Mouse (Mus musculus) liver, embryonic 13.5 days (tissue): ENCODE results near the gene Vmn2r8. TPM values are rescaled to one million over a fixed set of nuclear protein-coding genes. Genes with fewer than 3 reads are reported as not detected.
A peak's percentile ranks its signal among the peaks of the same experiment; 100 is the strongest.

Source experiments
- ATAC-seq: fragments of 200-750 bp; cut with Nextera tagmentation; 2 replicates; pipeline ENCODE4 v1.8.0; 2017; ENCODE audit warnings: low read depth, mild to moderate bottlenecking, moderate number of reproducible peaks, moderate library complexity
- DNase-seq: peaks from one replicate; pipeline ENCODE4 v3.0.0; 2022
- H3K27ac ChIP-seq: fragments of 300-500 bp; sonication (generic); 2 replicates; pipeline ENCODE4 v1.5.1; 2015; ENCODE audit warnings: moderate library complexity, mild to moderate bottlenecking, inconsistent platforms
- H3K27me3 ChIP-seq: fragments of 300-500 bp; sonication (generic); 2 replicates; pipeline ENCODE4 v1.6.1; 2015; ENCODE audit warnings: mild to moderate bottlenecking, inconsistent platforms
- H3K36me3 ChIP-seq: fragments of 300-500 bp; sonication (generic); 2 replicates; pipeline ENCODE4 v1.6.1; 2015; ENCODE audit warnings: mild to moderate bottlenecking, inconsistent platforms
- H3K4me1 ChIP-seq: fragments of 300-500 bp; sonication (generic); replicated peaks from 2 replicates; pipeline ENCODE4 v1.6.1; 2015; ENCODE audit warnings: inconsistent platforms
- H3K4me2 ChIP-seq: fragments of 300-500 bp; sonication (generic); 2 replicates; pipeline ENCODE4 v1.6.1; 2015; ENCODE audit warnings: inconsistent platforms, mild to moderate bottlenecking, moderate library complexity
- H3K4me3 ChIP-seq: fragments of 300-500 bp; sonication (generic); replicated peaks from 2 replicates; pipeline ENCODE4 v1.5.1; 2015; ENCODE audit warnings: mild to moderate bottlenecking, inconsistent platforms
- H3K9ac ChIP-seq: fragments of 300-500 bp; sonication (generic); 2 replicates; pipeline ENCODE4 v1.6.1; 2015; ENCODE audit warnings: mild to moderate bottlenecking, inconsistent platforms
- H3K9me3 ChIP-seq: fragments of 300-500 bp; sonication (generic); replicated peaks from 2 replicates; pipeline ENCODE4 v1.6.1; 2016; ENCODE audit warnings: inconsistent platforms
- WGBS: fragments of 180-500 bp; shearing (Covaris S2); methylation state at CpG from one replicate; pipeline ENCODE4 v1.1.7; 2015; ENCODE audit not compliant: insufficient replicate concordance; 5-methylcytosine and 5-hydroxymethylcytosine counted together
- polyA plus RNA-seq: library from polyadenylated mRNA; unstranded; fragments of >200 nt; fragmentation: Nextera tagmentation; extraction: Ambion mirVana; gene quantifications from 2 replicates; pipeline ENCODE4 v1.2.1, GENCODE M21; 2015

Gene Vmn2r8
- polyA plus RNA-seq, 1 experiment from 2014 or later = not detected

DNA sequence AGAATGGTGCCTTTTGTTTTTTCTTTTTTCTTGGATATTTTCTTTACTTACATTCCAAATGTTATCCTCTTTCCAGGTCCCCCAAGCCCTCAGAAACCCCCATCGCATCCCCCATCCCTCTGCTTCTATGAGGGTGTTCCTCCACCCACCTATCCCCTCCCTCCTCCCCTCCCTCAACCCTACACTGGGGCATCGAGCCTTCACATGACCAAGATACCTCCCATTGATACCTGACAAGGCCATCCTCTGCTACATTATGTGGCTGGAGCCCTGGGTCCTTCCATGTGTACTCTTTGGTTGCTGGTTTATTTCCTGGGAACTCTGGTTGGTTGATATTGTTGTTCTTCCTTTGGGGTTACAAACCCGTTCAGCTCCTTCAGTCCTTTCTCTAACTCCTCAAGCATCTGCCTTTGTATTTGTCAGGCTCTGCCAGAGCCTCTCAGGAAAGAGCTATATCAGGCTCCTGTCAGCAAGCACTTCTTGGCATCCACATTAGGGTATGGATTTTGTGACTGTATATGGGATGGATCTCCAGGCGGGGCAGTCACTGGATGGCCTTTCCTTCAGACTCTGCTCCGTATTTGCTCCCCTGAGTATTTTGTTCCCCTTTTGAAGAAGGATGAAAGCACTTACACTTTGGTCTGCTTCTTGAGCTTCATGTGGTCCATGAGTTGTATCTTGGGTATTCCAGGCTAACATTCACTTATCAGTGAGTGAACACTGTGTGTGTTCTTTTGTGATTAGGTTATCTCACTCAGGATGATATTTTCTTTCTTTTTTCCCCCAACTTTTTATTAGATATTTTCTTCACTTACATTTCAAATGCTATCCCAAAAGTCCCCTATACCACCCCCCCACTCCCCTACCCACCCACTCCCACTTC lies 58.1 kb downstream of the Vmn2r8 start:
- Histone ChIP-seq H3K27me3 (no peaks in the 10 kb centered on the region), H3K9ac (peak overlapping the region; percentile 41), H3K27ac (peak overlapping the region; percentile 86), H3K4me3 (peak overlapping the region; percentile 35), H3K4me1 (peaks cover 28% of the 10 kb centered on the region), H3K36me3 (no peaks in the 10 kb centered on the region), H3K9me3 (no peaks in the 10 kb centered on the region), H3K4me2 (peak overlapping the region; percentile 52)
- DNase-seq = peak; percentile 33
- WGBS = 52% methylated on average over 5 of the region's 5 CpGs
- peak; percentile 93 for ATAC-seq

DNA sequence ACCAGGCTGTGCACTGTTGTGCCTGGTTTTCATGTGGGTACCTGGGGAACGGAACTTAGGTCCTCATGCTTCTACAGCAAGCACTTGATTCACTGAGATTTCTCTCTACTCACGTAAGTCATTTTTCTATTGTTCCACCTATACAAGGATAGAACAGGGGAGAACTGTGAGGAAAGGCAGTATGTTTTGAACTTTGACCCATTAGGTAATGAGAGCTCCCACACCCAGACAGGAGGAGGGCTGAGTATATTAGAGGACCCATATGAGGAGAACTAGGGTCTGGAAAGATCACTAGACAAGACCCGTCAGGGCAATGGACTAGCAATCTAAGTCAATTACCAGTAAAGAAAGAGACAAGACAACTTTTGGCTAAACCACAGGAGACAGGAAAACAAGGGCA lies 64.0 kb downstream of the Vmn2r8 start:
- H3K36me3 ChIP-seq = no peaks in the 10 kb centered on the region
- no peaks in the 10 kb centered on the region for H3K9me3 ChIP-seq
- no peak overlapping the region for H3K27ac ChIP-seq
- WGBS = 67% methylated on average over 3 of the region's 3 CpGs
- ATAC-seq = no peak
- no peak overlapping the region for H3K4me3 ChIP-seq
- peaks cover 3% of the 10 kb centered on the region for H3K4me1 ChIP-seq
- no peak overlapping the region for H3K9ac ChIP-seq
- H3K27me3 ChIP-seq = no peaks in the 10 kb centered on the region
- no peak for DNase-seq
- H3K4me2 ChIP-seq = no peak overlapping the region

DNA sequence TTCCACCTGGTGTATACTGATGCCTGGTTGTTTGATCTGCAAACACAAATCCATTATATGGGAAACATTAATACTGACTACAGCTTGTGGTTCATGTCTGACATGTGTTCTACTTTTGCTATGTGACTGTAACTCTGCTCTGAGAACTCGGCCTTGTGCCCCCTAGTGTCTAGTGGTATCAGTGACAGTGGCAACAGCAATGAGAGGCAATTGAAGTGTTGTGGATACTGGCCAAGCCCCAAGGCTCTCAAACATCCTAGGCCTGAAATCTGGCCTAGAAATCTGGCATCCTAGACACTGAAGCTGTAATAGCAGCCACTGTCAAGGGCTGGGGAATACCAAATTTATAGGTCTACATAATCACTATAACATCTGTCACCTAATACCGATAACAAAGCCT lies 64.8 kb downstream of the Vmn2r8 start:
- WGBS = 64% methylated on average over 2 of the region's 2 CpGs
- ATAC-seq (no peak), DNase-seq (no peak)
- Histone ChIP-seq H3K27me3 (no peaks in the 10 kb centered on the region), H3K4me1 (no peaks in the 10 kb centered on the region; the same call in none of the 2 replicates), H3K9ac (no peak overlapping the region), H3K36me3 (no peaks in the 10 kb centered on the region), H3K4me2 (no peak overlapping the region), H3K9me3 (no peaks in the 10 kb centered on the region), H3K27ac (no peak overlapping the region), H3K4me3 (no peak overlapping the region)

DNA sequence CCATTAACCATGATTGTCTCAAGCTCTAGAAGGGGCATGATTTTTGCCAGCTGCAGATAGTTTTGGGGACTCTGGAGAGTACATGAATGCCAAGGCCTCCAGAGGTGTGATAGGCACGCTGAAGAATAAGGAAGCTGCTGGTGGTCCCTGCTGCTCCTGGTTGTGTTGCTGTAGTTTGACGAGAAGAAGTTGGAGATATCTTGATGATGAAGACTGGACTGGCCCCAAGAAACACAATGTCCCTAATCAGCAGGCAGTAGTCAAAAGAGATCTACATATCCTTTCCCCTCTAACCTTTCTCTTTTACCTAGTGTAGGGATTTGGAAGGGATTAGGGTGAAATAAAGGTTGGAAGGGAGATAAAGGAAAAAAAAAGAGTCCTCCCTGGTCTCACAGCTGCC lies 66.1 kb downstream of the Vmn2r8 start:
- H3K27ac ChIP-seq = no peak overlapping the region
- no peaks in the 10 kb centered on the region for H3K27me3 ChIP-seq
- no peak overlapping the region for H3K4me2 ChIP-seq
- H3K4me3 ChIP-seq = no peak overlapping the region
- no peaks in the 10 kb centered on the region for H3K36me3 ChIP-seq
- ATAC-seq = no peak
- no peaks in the 10 kb centered on the region for H3K9me3 ChIP-seq
- no peak overlapping the region for H3K9ac ChIP-seq
- DNase-seq = no peak
- no peaks in the 10 kb centered on the region; the same call in 1 of the 2 replicates for H3K4me1 ChIP-seq
- WGBS = 45% methylated on average over 2 of the region's 2 CpGs

GRCm38 (mm10) chr5:108741844-108742243 lies 66.8 kb downstream of the Vmn2r8 start:
- H3K36me3 ChIP-seq = no peaks in the 10 kb centered on the region
- no peak overlapping the region for H3K9ac ChIP-seq
- ATAC-seq (no peak), DNase-seq (no peak)
- 0 out of 2 replicates have a peak, but pooled peaks cover 3% of the 10 kb centered on the region for H3K4me1 ChIP-seq
- no peaks in the 10 kb centered on the region for H3K27me3 ChIP-seq
- WGBS = 54% methylated on average over 2 of the region's 2 CpGs
- no peak overlapping the region for H3K27ac ChIP-seq
- H3K4me2 ChIP-seq = no peak overlapping the region
- no peak overlapping the region for H3K4me3 ChIP-seq
- H3K9me3 ChIP-seq = no peaks in the 10 kb centered on the region

Other genes with a start within 250 kb of the Vmn2r8 start
- gene Gak, start 179.1 kb downstream of the Vmn2r8 start, polyA plus RNA-seq = 23.1 and 33.3 TPM in 2 replicates
- gene Tmem175, start 179.1 kb downstream of the Vmn2r8 start, polyA plus RNA-seq = 12.9 and 13.9 TPM in 2 replicates
- 3.4 and 3.8 TPM in 2 replicates for gene Idua, start 148.5 kb downstream of the Vmn2r8 start, polyA plus RNA-seq
- 2.9 and 3.6 TPM in 2 replicates for gene Dgkq, start 139.2 kb downstream of the Vmn2r8 start, polyA plus RNA-seq
- 12.0 and 12.7 TPM in 2 replicates for gene Slc26a1, start 133.3 kb downstream of the Vmn2r8 start, polyA plus RNA-seq
- gene Fgfrl1, start 116.5 kb downstream of the Vmn2r8 start, polyA plus RNA-seq = 7.5 and 8.8 TPM in 2 replicates
- 4.1 and 4.7 TPM in 2 replicates for gene Rnf212, start 33.9 kb downstream of the Vmn2r8 start, polyA plus RNA-seq
- gene Tmed11, start 13.5 kb downstream of the Vmn2r8 start, polyA plus RNA-seq = not detected in 2 replicates
- gene Vmn2r9, start 43.8 kb upstream of the Vmn2r8 start, polyA plus RNA-seq = not detected in 2 replicates
- gene Vmn2r10, start 197.7 kb upstream of the Vmn2r8 start, polyA plus RNA-seq = not detected in 2 replicates